Mouse (Mus musculus): ENCODE measurements at regions not wholly inside any gene's neighbourhood (a gene's known extent, or its start where the extent isn't known, plus 50 kb on each side); places are given as distances from the start of the nearest gene placed in this dataset.
"Not testable (repeated sequence)": the region's sequence is repeated elsewhere in the genome, so short reads cannot be mapped to it uniquely, and the experiment has no call there.

GRCm38 (mm10) chr17:13487291-13488215, 133.2 kb downstream of the Tcp10c start:
- no peak for DNase-seq
- intact Hi-C loops (cut with DNase I), result no loop called here

- no peak for DNase-seq
- intact Hi-C loops (cut with DNase I), result no loop called here
Measured at GRCm38 (mm10) chr17:13488608-13489324, 134.4 kb downstream of the Tcp10c start.

GRCm38 (mm10) chr17:13492239-13492638, 137.9 kb downstream of the Tcp10c start:
- DNase-seq; intact Hi-C loops (cut with DNase I): not testable (repeated sequence)

DNA sequence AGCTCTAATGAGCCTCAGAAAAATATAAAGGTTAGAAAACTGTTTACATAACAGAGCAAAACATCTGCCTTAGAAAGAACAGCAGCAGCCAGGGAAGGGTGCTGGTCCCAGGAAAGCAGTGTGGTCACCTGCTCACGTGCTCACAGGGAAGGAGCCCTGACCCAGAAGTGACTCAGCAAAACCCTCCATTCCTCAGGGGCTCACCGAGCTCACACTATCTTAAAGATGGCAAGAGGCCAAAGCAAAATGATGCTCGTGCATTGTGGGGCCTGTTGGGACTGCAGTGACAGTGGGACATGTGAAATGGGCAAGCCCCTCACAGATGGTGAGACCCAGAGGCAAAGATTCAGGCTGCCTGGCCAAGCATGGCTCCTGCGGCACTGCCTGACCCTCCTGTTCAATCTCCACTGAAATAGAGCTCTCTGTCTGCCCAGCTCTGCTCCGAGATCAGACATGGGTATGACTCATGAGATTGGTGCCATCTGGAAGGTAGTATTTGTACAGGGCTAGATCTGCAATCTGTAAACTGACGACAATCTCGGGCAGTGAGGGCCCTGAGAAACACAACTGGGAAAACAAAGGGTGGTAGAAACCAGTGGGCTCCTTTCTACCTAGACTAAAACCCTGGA, 138.4 kb downstream of the Tcp10c start:
- DNase-seq; intact Hi-C loops (cut with DNase I): not testable (repeated sequence)

GRCm38 (mm10) chr17:13493866-13494265, 139.5 kb downstream of the Tcp10c start:
- DNase-seq; intact Hi-C loops (cut with DNase I): not testable (repeated sequence)

DNA sequence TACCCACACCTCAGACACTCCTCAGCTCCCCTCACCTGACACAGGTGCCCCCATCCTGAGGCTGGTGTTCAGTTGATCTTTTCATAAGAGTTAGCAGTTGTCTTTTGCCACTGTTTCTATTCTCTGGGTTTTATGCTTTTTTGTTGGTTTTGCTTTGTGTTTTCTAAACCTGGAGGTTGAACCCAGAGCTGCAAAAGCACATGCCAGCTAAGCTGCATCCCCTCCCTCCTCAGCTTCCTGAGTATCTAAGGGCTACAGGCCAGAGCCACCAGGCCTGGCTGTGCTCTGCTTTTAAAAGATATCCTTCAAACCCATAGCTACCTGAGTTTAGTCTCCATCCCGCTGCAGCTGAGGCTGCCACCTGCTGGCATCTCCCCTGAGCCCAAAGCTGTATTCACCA, 140.1 kb downstream of the Tcp10c start:
- intact Hi-C loops (cut with DNase I), result not testable (repeated sequence)

GRCm38 (mm10) chr17:13504365-13504764, 150.0 kb downstream of the Tcp10c start:
- intact Hi-C loops (cut with DNase I); DNase-seq: not testable (repeated sequence)

More for the DNA sequence above, 140.1 kb downstream of the Tcp10c start:
- DNase-seq, result not testable (repeated sequence)

DNA sequence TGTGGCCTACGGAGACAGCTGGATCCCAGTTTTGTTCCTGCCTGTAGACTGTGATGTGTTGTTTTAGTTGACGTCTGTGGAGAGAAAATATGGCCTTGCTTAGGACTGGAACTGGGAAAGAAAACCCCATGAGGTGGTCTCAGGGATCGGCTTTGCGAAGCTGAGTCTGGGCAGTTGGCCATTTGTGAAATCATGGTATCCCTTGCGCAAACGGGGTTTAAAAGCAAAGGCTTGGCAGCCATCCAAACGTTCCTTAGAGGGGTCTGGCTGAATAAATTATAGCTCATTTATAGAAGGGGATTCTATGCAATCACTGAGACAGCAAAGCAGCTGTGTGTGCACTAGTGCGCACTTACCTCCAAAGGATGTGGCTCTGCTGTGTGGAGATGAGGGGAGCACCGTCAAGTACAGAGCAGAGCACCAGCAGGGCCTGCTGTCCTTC, 150.5 kb downstream of the Tcp10c start:
- DNase-seq; intact Hi-C loops (cut with DNase I): not testable (repeated sequence)

- DNase-seq; intact Hi-C loops (cut with DNase I): not testable (repeated sequence)
Measured at GRCm38 (mm10) chr17:13507397-13508063, 153.2 kb downstream of the Tcp10c start.

- intact Hi-C loops (cut with DNase I); DNase-seq: not testable (repeated sequence)
Measured at GRCm38 (mm10) chr17:13519409-13520201, 165.2 kb downstream of the Tcp10c start.

GRCm38 (mm10) chr17:13532579-13532978, 178.2 kb downstream of the Tcp10c start:
- DNase-seq; intact Hi-C loops (cut with DNase I): not testable (repeated sequence)

DNA sequence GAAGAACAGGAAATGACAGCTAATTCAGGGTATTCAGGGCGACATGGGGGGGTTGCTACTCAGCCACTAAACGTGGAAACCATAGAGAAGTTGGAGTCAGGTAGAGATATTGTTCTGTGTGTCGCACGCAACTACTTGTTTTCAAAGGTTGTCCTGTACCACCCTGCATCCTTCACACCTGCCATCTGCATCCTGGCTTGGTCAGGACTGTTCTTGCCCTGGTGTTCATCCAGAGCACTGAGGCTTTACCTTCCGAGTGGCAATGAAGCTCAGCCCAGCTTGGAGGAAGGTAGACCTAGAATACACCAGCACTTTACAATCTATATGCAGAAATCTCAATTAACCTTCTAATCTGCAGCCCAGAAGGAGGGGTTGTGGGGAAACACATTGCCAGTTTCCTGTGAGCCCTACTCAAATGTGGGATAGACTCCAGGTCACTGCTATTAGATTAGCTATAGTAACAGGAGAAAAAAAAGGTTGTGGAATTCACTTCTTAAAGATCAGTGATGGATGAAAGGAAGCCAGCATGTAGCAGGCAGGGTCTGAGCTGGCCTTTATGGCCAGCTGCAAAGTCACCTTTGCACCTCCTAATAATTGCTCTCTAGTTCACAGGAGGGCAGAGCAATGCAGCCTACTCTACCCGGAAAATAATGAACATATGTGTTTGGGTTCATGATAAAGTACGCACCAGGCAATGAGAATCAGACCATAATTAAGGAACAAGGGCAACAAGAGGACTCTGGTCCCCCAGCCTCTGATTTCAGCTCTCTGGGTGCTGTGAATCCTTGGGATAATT, 186.3 kb downstream of the Tcp10c start:
- no peak for DNase-seq
- intact Hi-C loops (cut with DNase I), result no loop called here

GRCm38 (mm10) chr17:13541249-13541648, 186.9 kb downstream of the Tcp10c start:
- intact Hi-C loops (cut with DNase I), result no loop called here

GRCm38 (mm10) chr17:13542261-13542660, 187.9 kb downstream of the Tcp10c start:
- intact Hi-C loops (cut with DNase I), result no loop called here
- DNase-seq, result no peak

More at GRCm38 (mm10) chr17:13541249-13541648, 186.9 kb downstream of the Tcp10c start:
- no peak for DNase-seq

GRCm38 (mm10) chr17:13542856-13543255, 188.5 kb downstream of the Tcp10c start:
- intact Hi-C loops (cut with DNase I), result no loop called here
- DNase-seq, result no peak

DNA sequence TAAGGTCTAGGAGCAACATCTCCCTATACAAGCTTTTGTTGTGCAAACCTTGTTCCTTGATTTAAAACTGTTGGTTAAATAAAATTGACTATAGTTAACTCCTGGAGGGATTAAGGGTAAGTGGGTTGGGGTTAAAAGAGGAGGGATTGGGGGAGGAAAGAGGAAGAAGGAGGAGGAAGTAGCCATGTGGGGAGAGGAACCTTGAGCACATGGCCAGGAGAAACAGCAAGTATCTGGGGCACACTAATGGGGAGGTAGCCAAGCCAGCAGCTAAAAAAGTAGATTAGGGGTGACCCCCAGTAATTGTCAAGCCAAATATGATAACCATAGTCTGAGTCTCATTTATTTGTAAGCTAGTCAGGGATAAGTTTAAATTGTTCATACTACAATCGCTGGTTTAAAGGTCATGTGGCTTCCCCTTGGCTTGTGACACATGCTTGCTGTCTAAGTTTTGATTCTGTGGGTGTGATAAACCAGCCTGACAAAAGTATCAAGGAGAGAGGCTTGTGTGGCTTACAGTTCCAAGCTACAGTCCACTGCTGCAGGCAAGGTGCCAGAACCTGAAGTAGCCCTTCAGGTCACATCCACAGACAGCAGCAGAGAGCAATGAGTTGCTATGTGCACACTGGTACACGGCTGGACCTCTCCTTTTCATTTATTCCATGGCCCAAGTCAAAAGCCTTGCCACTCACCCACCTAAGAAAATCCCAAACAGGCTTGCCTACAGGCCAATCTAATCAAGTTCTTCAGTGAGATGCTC, 189.8 kb downstream of the Tcp10c start:
- intact Hi-C loops (cut with DNase I), result no loop called here
- DNase-seq, result no peak

DNA sequence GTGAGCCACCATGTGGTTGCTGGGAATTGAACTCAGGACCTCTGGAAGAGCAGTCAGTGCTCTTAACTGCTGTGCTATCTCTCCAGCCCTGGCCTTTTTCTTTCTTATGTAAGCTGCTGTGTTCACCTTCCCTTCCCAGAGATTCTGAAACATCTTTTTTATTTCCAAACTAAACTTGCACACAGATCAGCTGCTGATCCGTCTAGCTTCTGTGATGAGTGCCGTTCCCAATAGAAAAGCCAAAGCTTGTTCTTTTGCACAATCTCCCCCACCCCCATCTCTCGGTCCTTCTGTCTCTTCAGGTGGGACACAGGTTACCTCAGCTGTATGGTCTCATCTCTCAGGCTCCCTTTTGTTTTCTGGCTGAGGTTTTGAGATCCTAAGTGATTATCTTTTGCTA, 191.9 kb downstream of the Tcp10c start:
- DNase-seq, result no peak
- intact Hi-C loops (cut with DNase I), result no loop called here

DNA sequence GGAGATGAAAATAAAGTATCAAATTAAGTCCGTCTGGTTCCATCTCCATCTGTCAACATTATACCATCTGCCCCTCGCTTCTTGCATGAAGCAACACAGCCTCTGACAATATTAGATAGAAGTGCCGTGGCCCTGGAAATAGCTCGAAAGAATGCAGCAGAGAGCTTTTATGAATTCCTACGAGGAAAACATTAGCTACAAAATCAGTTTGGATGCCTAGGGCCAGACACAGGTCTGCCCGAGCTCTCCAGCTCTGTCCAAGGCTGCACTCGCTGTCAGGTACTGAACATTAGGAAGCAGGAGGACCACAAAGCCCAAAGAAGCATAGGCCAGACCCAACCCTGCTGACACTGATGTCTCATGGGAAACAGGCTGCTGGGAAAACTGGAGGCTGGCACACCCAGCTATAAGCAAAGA, 192.3 kb downstream of the Tcp10c start:
- no peak for DNase-seq
- intact Hi-C loops (cut with DNase I), result no loop called here

Data from gastrocnemius, postnatal 36 days (tissue).